Mouse (Mus musculus): ENCODE measurements at regions not wholly inside any gene's neighbourhood (a gene's known extent, or its start where the extent isn't known, plus 50 kb on each side); places are given as distances from the start of the nearest gene placed in this dataset.
A peak's percentile ranks its signal among the peaks of the same experiment; 100 is the strongest.

DNA sequence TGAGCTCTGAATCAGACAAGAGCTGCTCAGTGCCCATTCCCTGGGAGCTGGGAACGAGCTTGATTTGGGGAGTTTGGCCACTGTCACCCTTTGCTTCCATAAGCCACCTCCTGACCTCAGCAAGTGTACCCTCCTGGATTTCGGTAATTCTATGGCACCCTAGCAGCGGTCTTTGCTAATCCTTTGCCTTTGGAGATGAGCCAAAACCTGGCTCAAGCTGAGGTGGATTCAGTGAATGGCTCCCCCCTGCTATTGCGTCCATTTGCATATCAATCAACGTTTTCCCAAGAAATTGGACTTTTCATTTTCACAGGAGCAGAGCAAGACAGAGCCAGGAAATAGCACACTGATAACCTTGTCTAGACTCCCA is 204.1 kb downstream of the 1700129C05Rik start:
- Histone ChIP-seq H3K27ac (ENCODE audit: low read depth, low read length) (no peak overlapping the region), H3K9me3 (ENCODE audit: control insufficient read depth, low read length) (no peaks in the 10 kb centered on the region), H3K4me1 (replicated peaks; ENCODE audit: control insufficient read depth, insufficient read depth, low read length) (peaks cover 5% of the 10 kb centered on the region; the same call in 1 of the 2 replicates), H3K4me3 (ENCODE audit: low read depth, low read length) (no peak overlapping the region), H3K4me2 (ENCODE audit: low read depth, low read length, severe bottlenecking) (no peak overlapping the region), H3K27me3 (ENCODE audit: control insufficient read depth, insufficient read depth, low read length) (no peaks in the 10 kb centered on the region), H3K9ac (ENCODE audit: low read length) (no peak overlapping the region), H3K36me3 (ENCODE audit: control insufficient read depth, insufficient read depth, low read length) (no peaks in the 10 kb centered on the region)
- ATAC-seq (replicated peaks; ENCODE audit: low FRiP score) (no peak), DNase-seq (ENCODE audit: low spot score) (no peak)
- WGBS = 29% methylated on average over 5 of the region's 5 CpGs

DNA sequence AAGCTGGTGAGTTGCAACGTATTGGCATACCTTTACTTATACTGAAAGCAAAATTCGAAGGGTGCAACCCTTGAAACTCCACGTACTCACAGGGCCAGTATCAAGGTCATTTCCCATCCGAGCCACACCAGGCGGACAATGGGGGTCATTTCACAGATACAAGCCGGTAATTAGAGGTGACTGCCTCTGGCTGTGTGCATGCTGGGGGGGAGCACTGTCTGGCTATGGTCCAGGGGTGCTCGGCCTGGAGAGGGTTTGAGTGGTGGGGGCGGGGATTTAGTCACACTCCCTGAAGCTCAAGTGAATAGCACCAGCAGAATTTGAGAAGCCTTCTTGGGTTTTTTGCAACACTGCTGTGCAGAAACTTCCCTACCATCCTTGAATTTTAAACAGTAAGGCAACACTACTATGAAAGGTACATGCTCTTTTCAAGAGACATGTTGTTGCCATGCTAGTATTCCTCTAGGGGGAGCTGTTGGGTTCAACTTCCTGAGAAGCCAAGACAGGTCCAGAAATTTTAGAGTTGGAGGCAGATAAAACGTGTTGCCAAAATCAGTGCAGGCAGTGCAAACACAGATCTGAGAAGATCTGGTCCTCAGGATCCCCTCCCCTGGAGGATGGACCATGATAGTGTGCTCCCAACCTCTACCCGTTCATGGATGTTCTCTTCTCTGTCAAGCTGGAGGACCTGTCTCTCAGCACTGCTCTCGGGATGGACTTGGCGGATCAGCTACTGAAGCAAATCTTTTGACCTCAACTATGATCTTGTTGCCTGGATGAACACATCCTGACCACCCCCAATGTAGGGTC is 204.7 kb downstream of the 1700129C05Rik start:
- no peaks in the 10 kb centered on the region for H3K27me3 ChIP-seq (ENCODE audit: control insufficient read depth, insufficient read depth, low read length)
- H3K27ac ChIP-seq (ENCODE audit: low read depth, low read length) = no peak overlapping the region
- peak; percentile 41 for DNase-seq (ENCODE audit: low spot score)
- ATAC-seq (replicated peaks; ENCODE audit: low FRiP score) = no peak
- H3K9me3 ChIP-seq (ENCODE audit: control insufficient read depth, low read length) = no peaks in the 10 kb centered on the region
- H3K9ac ChIP-seq (ENCODE audit: low read length) = no peak overlapping the region
- peaks cover 5% of the 10 kb centered on the region; the same call in 1 of the 2 replicates for H3K4me1 ChIP-seq (replicated peaks; ENCODE audit: control insufficient read depth, insufficient read depth, low read length)
- no peak overlapping the region for H3K4me2 ChIP-seq (ENCODE audit: low read depth, low read length, severe bottlenecking)
- no peak overlapping the region for H3K4me3 ChIP-seq (ENCODE audit: low read depth, low read length)
- no peaks in the 10 kb centered on the region for H3K36me3 ChIP-seq (ENCODE audit: control insufficient read depth, insufficient read depth, low read length)
- 55% methylated on average over 12 of the region's 12 CpGs for WGBS

DNA sequence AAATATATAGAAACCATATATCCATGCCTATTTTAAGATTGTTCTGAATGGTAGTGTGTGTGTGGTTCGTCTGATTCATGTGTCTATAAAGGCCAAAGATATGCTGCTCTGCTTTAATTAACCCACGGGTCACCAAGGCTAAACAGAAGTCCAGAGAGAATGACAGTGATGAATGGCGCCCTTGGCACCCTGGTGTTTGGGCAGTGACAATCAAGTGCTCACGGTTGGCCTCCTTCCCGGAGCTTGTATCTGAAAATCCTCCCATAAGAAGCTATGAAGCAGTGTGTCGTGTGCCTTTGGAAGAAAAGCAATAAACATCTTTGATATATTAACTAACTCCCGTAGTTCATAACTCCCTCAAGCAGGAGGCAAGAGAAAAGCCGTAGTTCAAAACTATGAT is 205.4 kb downstream of the 1700129C05Rik start:
- H3K4me3 ChIP-seq (ENCODE audit: low read depth, low read length) = no peak overlapping the region
- no peaks in the 10 kb centered on the region for H3K27me3 ChIP-seq (ENCODE audit: control insufficient read depth, insufficient read depth, low read length)
- ATAC-seq (replicated peaks; ENCODE audit: low FRiP score) (no peak), DNase-seq (ENCODE audit: low spot score) (no peak)
- H3K9me3 ChIP-seq (ENCODE audit: control insufficient read depth, low read length) = no peaks in the 10 kb centered on the region
- peaks cover 5% of the 10 kb centered on the region; the same call in 1 of the 2 replicates for H3K4me1 ChIP-seq (replicated peaks; ENCODE audit: control insufficient read depth, insufficient read depth, low read length)
- no peak overlapping the region for H3K9ac ChIP-seq (ENCODE audit: low read length)
- H3K36me3 ChIP-seq (ENCODE audit: control insufficient read depth, insufficient read depth, low read length) = no peaks in the 10 kb centered on the region
- 37% methylated on average over 8 of the region's 8 CpGs for WGBS
- H3K4me2 ChIP-seq (ENCODE audit: low read depth, low read length, severe bottlenecking) = no peak overlapping the region
- no peak overlapping the region for H3K27ac ChIP-seq (ENCODE audit: low read depth, low read length)

DNA sequence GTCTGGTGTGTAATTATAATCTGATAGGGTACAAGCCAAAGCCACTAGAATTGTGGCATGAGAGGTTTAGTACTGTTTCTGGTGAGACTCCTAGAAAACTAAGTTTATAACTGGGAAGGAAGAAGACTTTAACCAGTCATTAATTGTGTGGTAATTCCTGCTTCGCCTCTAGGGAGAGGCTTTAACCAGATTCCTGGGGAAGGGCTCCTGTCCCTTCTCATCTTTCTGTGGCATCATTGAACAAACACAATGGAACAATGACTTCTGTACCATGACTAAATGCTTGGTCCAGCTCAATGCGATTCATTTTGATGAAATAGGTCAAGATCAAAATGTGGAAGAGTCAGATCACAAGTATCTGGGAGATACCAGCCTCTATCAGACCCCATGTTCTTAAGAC is 206.6 kb downstream of the 1700129C05Rik start:
- WGBS = 59% methylated on average over 2 of the region's 2 CpGs
- DNase-seq (ENCODE audit: low spot score) = no peak

DNA sequence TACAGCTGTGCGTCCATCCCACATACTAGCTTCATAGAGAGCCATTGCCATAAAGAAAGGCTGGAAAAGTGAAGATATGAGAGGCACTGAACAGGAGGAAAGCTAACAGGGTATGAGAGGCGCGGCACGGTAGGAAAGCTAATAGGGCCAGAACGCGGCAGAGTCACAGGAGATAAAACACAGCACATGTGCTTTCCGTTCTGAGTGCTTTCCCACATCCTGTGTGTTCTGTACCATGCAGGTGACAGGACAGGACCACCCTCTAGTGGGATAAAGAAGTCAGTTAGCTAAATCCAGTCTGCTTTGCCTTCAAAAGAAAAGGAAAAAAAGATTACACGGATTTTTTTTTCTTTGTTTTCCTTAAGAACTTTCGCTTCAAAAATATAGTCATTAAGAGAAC is 224.8 kb downstream of the 1700129C05Rik start:
- DNase-seq (ENCODE audit: low spot score) = no peak
- WGBS = 81% methylated on average over 9 of the region's 9 CpGs
- H3K9me3 ChIP-seq (ENCODE audit: control insufficient read depth, low read length) = no peaks in the 10 kb centered on the region

More for the DNA sequence above, 206.6 kb downstream of the 1700129C05Rik start:
- Histone ChIP-seq H3K36me3 (ENCODE audit: control insufficient read depth, insufficient read depth, low read length) (no peaks in the 10 kb centered on the region), H3K9ac (ENCODE audit: low read length) (no peak overlapping the region), H3K4me1 (replicated peaks; ENCODE audit: control insufficient read depth, insufficient read depth, low read length) (peaks cover 5% of the 10 kb centered on the region; the same call in 1 of the 2 replicates), H3K9me3 (ENCODE audit: control insufficient read depth, low read length) (no peaks in the 10 kb centered on the region), H3K27me3 (ENCODE audit: control insufficient read depth, insufficient read depth, low read length) (no peaks in the 10 kb centered on the region), H3K27ac (ENCODE audit: low read depth, low read length) (no peak overlapping the region), H3K4me3 (ENCODE audit: low read depth, low read length) (no peak overlapping the region), H3K4me2 (ENCODE audit: low read depth, low read length, severe bottlenecking) (no peak overlapping the region)
- no peak for ATAC-seq (replicated peaks; ENCODE audit: low FRiP score)

DNA sequence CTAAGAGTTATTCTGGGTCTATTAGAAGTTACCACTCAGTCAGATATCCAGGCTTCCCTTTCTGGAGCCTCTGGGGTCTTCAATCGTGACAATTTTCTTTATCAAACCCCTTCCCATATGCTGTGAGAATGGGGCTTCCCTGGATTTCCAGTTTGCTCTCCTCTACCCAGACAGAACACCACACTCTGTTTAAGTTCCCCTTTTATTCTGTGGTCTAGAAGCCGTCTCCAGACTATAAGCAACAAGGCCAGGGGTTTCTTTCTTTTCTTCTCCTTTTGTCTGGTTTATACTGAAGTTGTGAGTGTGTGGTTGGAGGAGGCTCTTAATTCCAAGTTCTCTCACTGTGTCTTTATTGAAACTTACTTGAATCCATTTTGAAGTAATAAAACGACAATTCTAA is 225.5 kb downstream of the 1700129C05Rik start:
- WGBS = 78% methylated on average over 3 of the region's 3 CpGs
- Histone ChIP-seq H3K9me3 (ENCODE audit: control insufficient read depth, low read length) (no peaks in the 10 kb centered on the region), H3K9ac (ENCODE audit: low read length) (no peak overlapping the region), H3K4me3 (ENCODE audit: low read depth, low read length) (no peak overlapping the region), H3K4me1 (replicated peaks; ENCODE audit: control insufficient read depth, insufficient read depth, low read length) (no peaks in the 10 kb centered on the region), H3K27me3 (ENCODE audit: control insufficient read depth, insufficient read depth, low read length) (no peaks in the 10 kb centered on the region), H3K4me2 (ENCODE audit: low read depth, low read length, severe bottlenecking) (no peak overlapping the region), H3K27ac (ENCODE audit: low read depth, low read length) (no peak overlapping the region), H3K36me3 (ENCODE audit: control insufficient read depth, insufficient read depth, low read length) (no peaks in the 10 kb centered on the region)
- DNase-seq (ENCODE audit: low spot score) (no peak), ATAC-seq (replicated peaks; ENCODE audit: low FRiP score) (no peak)

More for the DNA sequence above, 224.8 kb downstream of the 1700129C05Rik start:
- no peaks in the 10 kb centered on the region for H3K4me1 ChIP-seq (replicated peaks; ENCODE audit: control insufficient read depth, insufficient read depth, low read length)
- no peak overlapping the region for H3K4me2 ChIP-seq (ENCODE audit: low read depth, low read length, severe bottlenecking)
- no peak overlapping the region for H3K9ac ChIP-seq (ENCODE audit: low read length)
- no peak overlapping the region for H3K27ac ChIP-seq (ENCODE audit: low read depth, low read length)
- ATAC-seq (replicated peaks; ENCODE audit: low FRiP score) = no peak
- H3K27me3 ChIP-seq (ENCODE audit: control insufficient read depth, insufficient read depth, low read length) = no peaks in the 10 kb centered on the region
- H3K4me3 ChIP-seq (ENCODE audit: low read depth, low read length) = no peak overlapping the region
- no peaks in the 10 kb centered on the region for H3K36me3 ChIP-seq (ENCODE audit: control insufficient read depth, insufficient read depth, low read length)

DNA sequence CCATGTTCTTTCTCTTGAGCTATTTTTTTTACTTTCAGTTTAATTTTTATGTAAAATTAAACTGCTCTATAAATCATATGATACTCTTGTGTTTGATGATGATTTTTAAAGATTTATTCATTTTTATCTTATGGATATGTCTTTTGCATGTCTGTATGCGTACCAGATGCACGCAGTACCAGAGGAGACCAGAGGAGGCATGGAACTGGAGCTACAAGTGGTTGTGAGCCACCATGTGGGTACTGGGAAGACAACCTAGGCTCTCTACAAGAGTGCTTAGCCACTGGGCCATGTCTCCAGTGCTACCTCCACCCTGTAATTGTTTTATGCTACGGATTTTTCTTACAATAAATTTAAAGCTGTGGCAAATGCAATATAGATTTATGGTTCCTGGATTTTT is 227.8 kb downstream of the 1700129C05Rik start:
- Histone ChIP-seq H3K27me3 (ENCODE audit: control insufficient read depth, insufficient read depth, low read length) (no peaks in the 10 kb centered on the region), H3K4me2 (ENCODE audit: low read depth, low read length, severe bottlenecking) (no peak overlapping the region), H3K9ac (ENCODE audit: low read length) (no peak overlapping the region), H3K36me3 (ENCODE audit: control insufficient read depth, insufficient read depth, low read length) (no peaks in the 10 kb centered on the region), H3K9me3 (ENCODE audit: control insufficient read depth, low read length) (no peaks in the 10 kb centered on the region), H3K4me3 (ENCODE audit: low read depth, low read length) (no peak overlapping the region), H3K4me1 (replicated peaks; ENCODE audit: control insufficient read depth, insufficient read depth, low read length) (no peaks in the 10 kb centered on the region), H3K27ac (ENCODE audit: low read depth, low read length) (no peak overlapping the region)
- DNase-seq (ENCODE audit: low spot score) (no peak), ATAC-seq (replicated peaks; ENCODE audit: low FRiP score) (no peak)
- WGBS = 88% methylated on average over 3 of the region's 3 CpGs

DNA sequence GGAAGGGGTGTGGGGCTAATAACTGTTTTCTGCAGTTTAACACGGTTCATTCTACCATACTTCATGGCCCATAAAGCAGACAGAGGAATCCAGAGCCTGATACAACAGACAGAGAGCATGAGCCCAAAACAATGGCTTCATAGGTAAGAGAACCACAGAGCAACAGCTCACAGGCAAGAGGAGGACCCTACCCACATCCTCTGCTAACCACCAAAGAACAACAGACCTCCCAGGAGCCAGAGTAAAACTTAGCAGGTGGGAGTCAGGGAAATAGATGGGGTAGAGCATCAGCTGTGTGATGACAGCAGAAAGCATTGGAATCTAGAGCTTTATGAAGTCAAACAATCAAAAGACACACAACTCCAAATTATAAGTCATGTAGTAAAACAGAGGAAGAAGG is 231.8 kb downstream of the 1700129C05Rik start:
- Histone ChIP-seq H3K36me3 (ENCODE audit: control insufficient read depth, insufficient read depth, low read length) (no peaks in the 10 kb centered on the region), H3K9ac (ENCODE audit: low read length) (no peak overlapping the region), H3K27me3 (ENCODE audit: control insufficient read depth, insufficient read depth, low read length) (no peaks in the 10 kb centered on the region), H3K4me2 (ENCODE audit: low read depth, low read length, severe bottlenecking) (no peak overlapping the region), H3K4me3 (ENCODE audit: low read depth, low read length) (no peak overlapping the region), H3K27ac (ENCODE audit: low read depth, low read length) (no peak overlapping the region), H3K4me1 (replicated peaks; ENCODE audit: control insufficient read depth, insufficient read depth, low read length) (no peaks in the 10 kb centered on the region), H3K9me3 (ENCODE audit: control insufficient read depth, low read length) (no peaks in the 10 kb centered on the region)
- WGBS = 79% methylated on average over 1 of the region's 1 CpGs
- no peak for ATAC-seq (replicated peaks; ENCODE audit: low FRiP score)
- DNase-seq (ENCODE audit: low spot score) = no peak

DNA sequence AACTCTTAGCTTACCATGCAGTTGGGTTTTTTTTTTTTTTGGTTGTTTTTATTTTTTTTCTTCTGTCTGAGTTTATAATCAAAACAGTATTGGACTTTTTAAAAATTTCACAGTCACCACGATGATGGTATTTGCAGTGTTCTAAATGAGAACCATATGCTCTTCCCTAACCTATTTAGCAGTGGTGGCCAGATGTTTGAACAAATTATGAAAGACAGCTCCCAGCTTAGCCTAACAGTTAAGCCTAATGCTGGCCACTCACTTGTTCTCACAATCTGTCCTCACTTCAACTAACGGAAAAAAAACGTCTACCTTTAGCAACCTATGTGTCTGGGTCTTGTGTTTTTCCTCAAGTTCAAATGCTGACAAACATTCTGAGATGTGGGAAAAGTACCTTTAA is 234.8 kb downstream of the 1700129C05Rik start:
- Histone ChIP-seq H3K4me3 (ENCODE audit: low read depth, low read length) (no peak overlapping the region), H3K4me2 (ENCODE audit: low read depth, low read length, severe bottlenecking) (no peak overlapping the region), H3K9ac (ENCODE audit: low read length) (no peak overlapping the region), H3K36me3 (ENCODE audit: control insufficient read depth, insufficient read depth, low read length) (no peaks in the 10 kb centered on the region), H3K27me3 (ENCODE audit: control insufficient read depth, insufficient read depth, low read length) (no peaks in the 10 kb centered on the region), H3K4me1 (replicated peaks; ENCODE audit: control insufficient read depth, insufficient read depth, low read length) (no peaks in the 10 kb centered on the region), H3K27ac (ENCODE audit: low read depth, low read length) (no peak overlapping the region), H3K9me3 (ENCODE audit: control insufficient read depth, low read length) (no peaks in the 10 kb centered on the region)
- ATAC-seq (replicated peaks; ENCODE audit: low FRiP score) = no peak
- no peak for DNase-seq (ENCODE audit: low spot score)
- WGBS = 80% methylated on average over 3 of the region's 3 CpGs

Measured in forebrain, embryonic 11.5 days (tissue).